Mouse (Mus musculus) urinary bladder, adult 2 months (tissue): Measurements from ENCODE around the gene Prelid3b. TPM values are rescaled to one million over a fixed set of nuclear protein-coding genes. Genes with fewer than 3 reads are reported as not detected.

Experiments
- DNase-seq: peaks from one replicate; pipeline ENCODE4 v3.0.0; 2022; ENCODE audit warnings: low spot score
- polyA plus RNA-seq: library from polyadenylated mRNA; depleted of rRNA; stranded (reverse); fragments of >200 nt; gene quantifications from 2 replicates; pipeline ENCODE4 v1.2.3, GENCODE M21; 2012; rRNA removed

The Prelid3b gene
- polyA plus RNA-seq, 1 experiment = 61.4 TPM

DNA sequence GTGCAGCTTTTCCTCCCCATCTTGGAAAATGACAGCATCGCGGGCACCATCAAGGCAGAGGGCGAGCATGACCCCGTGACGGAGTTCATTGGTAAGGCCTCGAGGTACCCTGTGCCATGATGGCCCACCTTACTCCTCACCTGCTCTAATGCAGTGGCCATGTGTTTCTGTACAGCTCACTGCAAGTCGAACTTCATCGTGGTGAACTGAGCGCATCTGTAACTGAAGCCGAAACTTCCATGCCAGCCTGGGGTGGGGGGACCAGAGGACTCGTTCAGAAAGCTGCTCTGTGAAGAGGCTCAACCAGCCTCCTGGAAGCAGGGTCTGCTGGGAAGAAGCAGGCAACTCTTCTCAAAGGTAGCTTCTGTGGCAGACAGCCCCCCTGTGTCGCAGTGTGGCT lies 46.0 kb downstream of the Prelid3b start:
- DNase-seq = no peak

GRCm38 (mm10) chr2:174424301-174425085 lies 48.4 kb downstream of the Prelid3b start:
- no peak for DNase-seq

DNA sequence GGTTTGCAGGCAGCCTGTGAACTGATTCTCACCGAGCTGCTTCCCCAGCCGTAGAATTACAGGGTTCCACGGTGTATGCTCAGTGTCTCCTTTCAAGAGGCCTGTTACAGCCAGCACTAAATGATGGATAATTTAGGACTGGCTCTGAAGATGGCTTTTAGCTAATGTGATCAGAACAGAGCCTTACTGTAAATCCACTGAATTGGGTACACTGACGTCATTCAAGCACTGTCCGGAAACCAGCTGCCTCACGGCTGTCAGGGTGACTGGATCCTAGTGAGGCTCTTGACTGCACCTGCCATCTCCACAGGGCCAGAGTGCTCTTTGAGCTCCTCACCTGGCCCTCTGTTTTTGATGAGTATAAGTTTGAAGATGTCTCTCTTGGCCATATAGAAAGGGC lies 51.8 kb downstream of the Prelid3b start:
- no peak for DNase-seq

- DNase-seq = peak; percentile 90
Measured at GRCm38 (mm10) chr2:174415731-174416310, 57.1 kb downstream of the Prelid3b start, which contains the start of gene Nelfcd. Nelfcd (plus strand) TSS chr2:174415804.

Other genes starting within 250 kb of the Prelid3b start
- 1,052 and 1,187 TPM in 2 replicates for gene Gnas, start 188.8 kb downstream of the Prelid3b start, polyA plus RNA-seq
- gene Gm20721, start 126.4 kb downstream of the Prelid3b start, polyA plus RNA-seq = 0.09 TPM in 1 of 2 replicates, not detected in the other
- 39.8 and 48.3 TPM in 2 replicates for gene Nelfcd, start 57.3 kb downstream of the Prelid3b start, polyA plus RNA-seq
- 128 and 151 TPM in 2 replicates for gene Ctsz, start 34.0 kb downstream of the Prelid3b start, polyA plus RNA-seq
- gene Tubb1, start 22.4 kb downstream of the Prelid3b start, polyA plus RNA-seq = 0.04 and 0.19 TPM in 2 replicates
- 620 and 635 TPM in 2 replicates for gene Atp5e, start 9.0 kb downstream of the Prelid3b start, polyA plus RNA-seq
- gene Zfp831, start 170.5 kb upstream of the Prelid3b start, polyA plus RNA-seq = 0.04 and 0.07 TPM in 2 replicates